Mouse (Mus musculus): ENCODE data around the gene Tspan14.

GRCm38 (mm10) chr14:40932225-40932624, 34.4 kb downstream of the Tspan14 start:
- TF ChIP-seq CTCF (conservative IDR thresholded peaks at IDR 0.05; ENCODE audit: low read length), result no peak
- no peak for TF ChIP-seq POU5F1 (IDR thresholded peaks at IDR 0.05; ENCODE audit: borderline replicate concordance, low read length)
